Mouse (Mus musculus) adrenal gland, postnatal 36 days (tissue): ENCODE measurements around the gene Bcl7c. TPM values are rescaled to one million over a fixed set of nuclear protein-coding genes. Genes with fewer than 3 reads are reported as not detected.
"Not testable (repeated sequence)": the region's sequence is repeated elsewhere in the genome, so short reads cannot be mapped to it uniquely, and the experiment has no call there.

Experiments
- DNase-seq, 2 experiments: peaks; one replicate each; pipeline ENCODE4 v3.0.0; 2021; ENCODE audit warnings: mixed read lengths in 1 of 2
- microRNA-seq: library from miRNA; unstranded; fragments of <30 nt; microRNA quantifications from one replicate; pipeline ENCODE4 v1.2.0, GENCODE M21; 2021
- total RNA-seq, 2 experiments: library from RNA; stranded (reverse); gene quantifications; 2 replicates each; pipeline ENCODE4 v1.2.3; 2021

The Bcl7c gene
- total RNA-seq, 2 experiments from 2014 or later: 63.6 to 103 TPM

DNA sequence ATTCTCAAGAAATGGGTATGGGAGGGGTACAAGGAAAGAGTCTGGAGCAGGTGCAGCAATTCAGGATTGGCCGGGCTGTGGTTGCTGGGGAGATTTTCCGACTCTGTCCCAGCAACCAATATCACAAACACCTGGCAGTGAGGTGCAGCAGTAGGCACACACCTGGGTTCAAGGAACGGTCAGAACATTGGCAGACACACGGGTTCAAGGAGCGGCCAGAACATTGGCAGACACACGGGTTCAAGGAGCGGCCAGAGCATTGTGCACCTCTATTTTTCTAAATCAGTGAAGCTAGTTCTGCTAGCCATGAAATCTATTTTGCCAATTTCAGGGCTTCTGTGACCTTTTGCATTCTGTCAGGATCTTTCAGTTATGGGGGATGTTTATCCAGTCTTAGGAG lies 61.2 kb downstream of the Bcl7c start:
- DNase-seq: not testable (repeated sequence)

DNA sequence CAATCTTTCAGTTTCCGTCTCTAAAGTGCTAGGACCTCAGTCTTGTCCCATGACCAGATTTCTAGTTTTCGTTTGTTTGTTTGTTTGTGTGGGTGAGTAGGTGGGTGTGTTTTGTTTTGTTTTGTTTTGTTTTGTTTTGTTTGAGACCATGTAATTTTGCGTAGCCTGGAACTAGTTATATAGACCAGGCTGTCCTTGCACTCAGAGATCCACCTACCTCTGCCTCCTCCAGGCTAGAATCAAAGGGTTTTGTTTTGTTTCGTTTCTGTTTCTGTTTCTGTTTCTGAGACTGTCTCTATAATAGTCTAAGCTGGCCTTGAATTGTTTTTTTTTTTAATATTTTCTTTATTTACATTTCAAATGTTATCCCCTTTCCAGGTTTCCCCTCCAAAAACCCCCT lies 62.4 kb downstream of the Bcl7c start:
- DNase-seq: no peak

DNA sequence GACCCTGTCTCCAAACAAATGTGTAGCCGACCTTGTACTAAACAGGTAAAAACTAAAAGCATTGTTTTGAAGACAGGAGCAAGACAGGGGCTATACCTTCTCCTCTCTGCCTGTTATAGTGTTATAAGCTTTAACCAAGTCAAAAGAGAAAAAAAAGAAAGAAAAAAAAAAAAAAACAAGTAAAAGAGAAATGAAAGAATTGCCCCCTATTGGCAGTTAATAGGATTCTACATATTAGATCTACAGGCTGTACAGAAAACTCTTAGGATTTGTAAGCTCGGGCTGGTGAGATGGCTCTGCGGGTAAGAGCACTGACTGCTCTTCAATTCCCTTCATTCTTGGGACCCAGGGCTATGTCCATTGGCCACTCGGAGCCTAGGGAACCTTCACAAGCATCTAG lies 66.5 kb downstream of the Bcl7c start:
- DNase-seq: no peak

DNA sequence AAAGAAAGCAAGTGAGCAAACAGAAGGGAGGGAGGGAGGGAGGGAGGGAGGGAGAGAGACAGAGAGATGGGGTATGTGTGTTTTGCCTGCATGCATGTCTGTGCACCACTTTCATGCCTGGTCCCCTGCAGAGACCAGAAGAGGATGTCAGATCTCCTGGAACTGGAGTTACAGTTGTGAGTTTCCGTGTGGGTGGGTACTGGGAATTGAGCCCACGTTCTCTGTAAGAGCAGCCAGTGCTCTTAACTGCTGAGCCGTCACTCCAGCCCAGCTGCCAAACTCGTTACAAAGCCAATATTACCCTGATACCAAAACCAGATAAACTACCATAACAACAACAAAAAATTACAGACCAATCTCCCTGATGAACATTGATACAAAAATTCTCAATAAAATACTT lies 67.5 kb downstream of the Bcl7c start:
- no peak for DNase-seq

DNA sequence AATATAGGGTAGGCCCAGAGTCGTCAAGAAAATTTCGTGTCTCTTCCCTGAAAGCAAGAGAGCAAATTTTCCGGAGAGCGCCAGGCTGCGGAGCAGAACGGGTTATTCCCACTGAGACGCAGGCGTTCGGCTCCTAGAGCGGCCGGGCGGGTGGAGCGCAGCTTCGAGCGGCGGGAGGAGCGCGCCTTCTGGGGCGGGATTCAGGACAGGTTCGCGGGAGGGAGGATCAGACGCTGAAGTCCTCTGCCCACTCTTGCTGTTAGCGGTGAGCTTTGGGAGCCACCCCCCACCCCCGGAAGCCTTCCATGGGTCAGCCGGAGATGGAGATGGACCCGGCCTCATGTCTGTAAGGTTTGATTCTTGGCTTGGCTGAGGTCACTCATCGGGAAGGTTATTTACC lies 71.8 kb downstream of the Bcl7c start:
- DNase-seq: peak; percentile 89 to 92

DNA sequence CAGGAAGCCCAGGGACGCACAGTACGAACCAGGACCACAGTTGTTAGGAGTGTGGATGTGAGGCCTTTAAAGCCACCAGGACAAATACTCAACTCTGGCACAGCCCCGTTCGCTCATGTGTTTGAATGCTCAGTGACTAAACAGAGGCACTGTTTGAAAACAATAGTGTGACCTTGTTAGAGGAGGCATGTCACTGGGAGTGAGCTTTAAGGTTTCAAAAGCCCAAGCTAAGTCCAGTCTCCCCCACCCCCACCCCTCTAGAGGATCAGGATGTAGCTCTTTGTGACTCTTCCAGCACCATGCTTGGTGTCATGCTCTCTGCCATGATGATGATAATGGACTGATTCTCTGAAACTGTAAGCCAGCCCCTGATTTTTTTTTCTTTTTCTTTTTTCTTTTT lies 77.3 kb downstream of the Bcl7c start:
- DNase-seq: no peak

DNA sequence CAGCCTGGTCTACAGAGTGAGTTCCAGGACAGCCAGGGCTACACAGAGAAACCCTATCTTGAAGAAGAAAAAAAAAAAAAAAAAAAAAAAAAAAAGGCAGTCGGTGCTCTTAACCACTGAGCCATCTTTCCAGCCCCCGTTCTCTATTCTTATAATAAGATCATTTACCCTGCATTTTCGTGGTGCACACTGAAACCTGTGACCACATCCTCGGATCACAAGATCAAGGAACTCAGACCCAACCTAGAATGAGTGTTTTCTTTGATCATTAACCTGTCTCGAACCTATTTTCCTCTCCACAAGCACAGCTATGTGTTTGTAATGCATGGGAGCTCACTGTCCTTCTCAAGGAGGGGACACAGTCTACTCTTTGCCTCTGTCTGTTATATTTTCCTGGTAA lies 80.1 kb downstream of the Bcl7c start:
- no peak for DNase-seq

DNA sequence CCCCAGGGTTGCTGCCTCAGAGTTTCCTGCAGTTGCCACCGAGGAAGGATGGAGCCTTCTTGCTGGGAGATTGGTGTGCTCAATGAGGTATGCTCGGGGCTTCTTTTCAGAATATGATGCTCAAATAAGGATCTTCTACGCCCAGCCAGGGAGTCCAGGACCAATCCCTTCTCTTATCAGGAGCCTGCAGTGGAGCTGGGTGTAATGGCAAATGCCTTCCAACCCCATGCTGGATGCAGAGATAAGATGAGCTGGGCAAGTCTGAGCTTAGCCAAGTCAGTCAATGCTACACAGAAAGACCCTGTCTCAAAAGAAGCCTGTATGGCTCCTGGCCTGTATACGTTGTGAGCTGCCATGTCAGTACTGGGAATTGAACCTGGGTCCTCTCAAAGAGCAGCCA lies 82.3 kb downstream of the Bcl7c start:
- DNase-seq: no peak

DNA sequence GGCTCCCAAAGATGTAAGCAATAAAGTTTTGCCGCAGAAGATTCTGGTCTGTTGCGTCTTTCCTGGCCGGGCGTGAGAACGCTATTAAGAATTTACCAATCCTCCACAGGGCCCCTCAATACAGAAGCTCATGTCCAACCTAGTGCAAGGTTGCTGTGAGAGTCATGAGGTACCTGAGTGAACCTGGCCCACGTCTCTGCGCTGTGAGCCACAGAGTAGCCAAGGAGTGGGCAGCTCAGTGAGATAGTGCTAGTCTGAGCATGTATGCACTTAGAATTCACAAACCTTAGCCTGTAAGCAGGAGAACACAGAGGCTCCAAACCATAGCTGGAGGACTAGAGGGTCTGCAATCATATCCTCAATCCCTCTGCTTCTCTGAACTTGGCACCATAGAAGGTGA lies 82.7 kb downstream of the Bcl7c start:
- DNase-seq: no peak

DNA sequence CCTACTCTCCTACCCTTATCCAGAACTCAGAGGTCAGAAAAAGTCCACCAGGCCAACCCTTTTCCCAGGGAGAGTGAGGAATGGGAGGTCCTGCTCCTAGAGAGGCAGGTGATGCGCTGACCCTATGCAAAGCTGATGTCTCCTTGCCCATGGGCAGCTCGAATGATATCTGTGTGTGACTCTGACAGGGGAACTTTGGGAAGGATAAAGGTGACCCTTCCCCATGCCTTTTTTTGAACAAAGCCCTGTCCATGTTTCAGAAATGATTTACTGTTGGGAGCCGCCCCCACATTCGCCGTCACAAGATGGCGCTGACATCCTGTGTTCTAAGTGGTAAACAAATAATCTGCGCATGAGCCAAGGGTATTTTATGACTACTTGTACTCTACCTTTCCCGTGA lies 90.3 kb downstream of the Bcl7c start:
- DNase-seq: not testable (repeated sequence)

DNA sequence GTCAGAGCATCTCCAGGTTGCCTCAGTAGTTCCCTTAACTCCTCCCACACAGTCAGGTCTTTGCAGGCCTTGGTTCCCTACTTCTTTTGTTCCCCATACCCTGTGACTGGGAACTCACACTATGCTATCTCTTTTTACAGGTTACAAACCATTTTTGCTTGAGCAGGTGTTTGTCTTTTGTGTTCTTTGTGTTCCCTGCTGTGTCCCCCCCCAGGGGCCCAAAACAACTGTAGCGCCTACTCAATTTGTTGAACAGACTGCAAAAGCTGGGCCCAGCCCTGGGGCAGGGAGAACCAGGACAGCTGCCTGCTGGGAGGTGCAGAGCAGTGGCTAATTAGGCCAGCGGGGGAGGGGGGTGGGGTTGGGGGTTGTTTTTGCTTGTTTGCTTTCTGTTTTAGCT lies 90.8 kb downstream of the Bcl7c start:
- DNase-seq: no peak

DNA sequence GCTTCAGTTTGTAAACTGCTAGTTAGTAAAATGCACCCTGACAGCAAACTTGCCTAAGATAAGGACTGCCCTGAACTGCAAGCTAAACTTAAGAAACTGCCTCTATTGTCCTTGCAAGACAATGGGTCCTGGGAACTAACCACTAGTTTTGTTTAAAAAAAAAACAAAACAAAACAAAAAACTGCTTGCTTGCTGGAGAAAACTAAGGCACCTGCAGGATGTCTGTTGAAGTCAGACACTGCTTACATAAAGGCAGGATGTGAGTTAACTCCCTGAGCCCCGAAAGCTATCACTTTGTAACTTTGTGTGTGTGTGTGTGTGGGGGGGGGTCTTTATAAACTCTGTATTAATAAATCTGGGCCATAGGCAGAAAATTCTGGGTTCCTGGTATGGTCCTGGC lies 91.9 kb downstream of the Bcl7c start:
- no peak for DNase-seq

DNA sequence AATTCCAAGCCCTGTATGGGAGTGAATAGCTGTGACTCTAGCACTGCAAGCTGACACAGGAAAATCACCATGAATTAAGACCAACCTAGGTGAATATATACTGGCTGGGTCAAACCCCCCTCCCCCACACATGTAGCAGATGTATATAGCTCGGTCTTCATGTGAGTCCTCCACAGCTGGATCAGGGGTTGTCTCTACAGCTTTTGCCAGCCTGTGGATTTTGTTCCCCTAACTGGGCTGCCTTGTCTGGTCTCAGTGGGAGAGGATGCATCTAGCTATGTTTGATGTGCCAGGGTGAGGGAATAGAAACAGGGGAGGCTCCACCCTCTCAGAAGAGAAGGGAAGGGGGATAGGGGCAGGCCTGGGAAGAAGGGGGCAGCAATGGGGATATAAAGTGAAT lies 92.4 kb downstream of the Bcl7c start:
- DNase-seq: no peak

DNA sequence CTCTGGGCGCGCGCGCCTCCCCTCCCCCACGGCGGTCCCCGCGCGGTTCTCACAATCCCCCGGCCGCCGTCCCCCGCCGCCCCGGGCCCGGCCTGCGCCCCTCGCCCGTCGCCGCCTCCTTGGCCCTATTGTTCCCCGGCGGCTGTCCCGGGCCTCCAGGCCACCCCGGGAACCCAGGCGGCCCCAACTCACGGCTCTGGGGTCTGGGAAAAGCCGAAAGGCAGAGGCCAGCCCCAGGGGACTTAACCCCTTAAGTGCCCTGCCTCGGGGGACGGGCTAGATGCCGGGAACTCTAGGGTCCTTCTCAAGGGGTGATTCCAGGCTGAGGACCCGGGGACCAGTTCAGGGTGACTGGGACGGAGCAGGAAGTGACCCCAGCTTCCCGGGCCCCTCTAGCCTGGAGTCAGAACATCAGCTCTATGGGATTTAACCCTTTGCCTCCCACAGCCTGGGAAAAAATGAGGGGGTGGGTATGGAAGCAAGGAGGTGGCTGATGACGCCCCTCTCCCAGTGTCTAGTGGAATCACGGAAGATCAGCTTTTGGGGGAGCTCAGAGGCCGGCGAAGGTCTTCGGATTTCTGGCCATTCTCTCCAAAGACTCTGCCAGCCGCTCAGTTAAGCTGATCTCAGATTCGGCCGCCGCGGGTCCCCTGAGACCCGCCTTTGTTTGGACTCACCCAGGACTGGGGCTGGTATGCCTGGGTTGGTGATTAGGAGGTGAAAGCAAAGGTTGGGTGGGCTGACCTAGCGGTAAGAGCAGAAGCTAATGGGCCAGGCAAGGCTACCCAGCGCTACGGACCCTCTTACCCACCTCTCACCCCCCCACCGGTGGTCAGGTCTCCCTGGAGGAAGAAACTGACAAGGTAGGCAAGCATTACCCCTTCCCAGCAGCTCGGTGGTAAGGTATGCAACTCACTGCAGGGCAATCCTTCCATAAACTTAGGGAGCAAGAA lies 93.6 kb downstream of the Bcl7c start, which contains the start of gene Zfp629:
Gene Zfp629, minus strand, starts transcription at position 907 of the 953 bp plus-strand sequence.
- peak; percentile 70 to 81 for DNase-seq

DNA sequence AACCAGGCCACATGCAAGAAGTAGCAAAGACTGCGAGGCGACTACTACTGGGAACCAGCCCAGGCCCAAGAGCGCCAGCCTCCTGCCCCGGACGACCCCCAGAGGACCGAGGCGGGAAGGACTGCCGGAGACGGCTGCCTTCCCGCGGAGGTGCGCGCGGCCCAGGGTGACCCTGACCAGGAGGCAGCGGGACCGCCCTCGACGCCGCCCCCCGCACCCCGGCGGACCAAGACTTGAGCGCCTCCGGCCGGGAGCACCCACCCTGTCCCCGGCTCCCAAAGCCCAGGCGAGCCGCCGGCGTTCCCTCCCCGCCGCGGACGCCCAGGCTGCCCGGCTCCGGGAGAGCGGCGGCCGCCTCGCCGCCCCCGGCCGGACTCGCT lies 94.2 kb downstream of the Bcl7c start:
- peak; percentile 82 to 87 for DNase-seq

DNA sequence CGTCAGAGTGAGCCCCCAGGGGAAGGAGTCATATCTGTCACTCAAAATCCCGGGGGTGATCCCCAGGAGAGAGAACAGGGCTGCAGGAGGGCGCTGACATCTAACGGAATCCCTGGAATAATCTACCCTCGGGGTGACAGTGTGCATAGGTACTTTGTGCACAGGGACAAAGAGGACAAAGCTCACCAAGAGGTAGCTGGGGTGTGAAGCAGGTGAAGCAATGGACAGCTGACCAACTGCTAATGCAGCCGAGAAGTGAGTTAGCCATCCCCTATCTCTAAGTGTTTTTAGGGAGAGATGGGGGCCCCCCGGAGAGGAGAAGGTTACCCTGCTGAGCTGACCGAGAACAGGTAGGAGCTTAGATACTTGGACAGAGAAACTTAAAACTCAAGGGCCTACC lies 94.6 kb downstream of the Bcl7c start:
- DNase-seq: no peak

DNA sequence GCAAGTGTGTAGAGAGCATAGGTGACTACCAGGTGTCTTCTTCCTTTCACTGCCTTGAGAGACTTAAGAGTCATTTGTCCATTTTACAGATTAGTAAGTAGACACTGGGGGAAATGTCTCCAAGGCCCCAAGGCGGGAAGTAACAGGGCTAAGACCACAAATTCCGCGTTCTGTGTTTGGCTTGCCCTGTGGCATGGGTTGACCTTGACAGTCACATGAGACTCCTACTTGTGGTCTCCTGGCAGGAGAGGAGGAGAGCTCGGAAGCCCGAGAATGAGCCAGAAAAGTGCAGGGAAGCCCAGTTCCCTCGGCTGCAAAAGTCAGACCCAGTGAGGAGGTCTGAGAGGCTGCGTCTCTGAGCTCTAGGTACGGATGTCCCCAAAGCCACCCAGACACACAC lies 95.2 kb downstream of the Bcl7c start:
- peak in 1 of 2 experiments; percentile 33 for DNase-seq

DNA sequence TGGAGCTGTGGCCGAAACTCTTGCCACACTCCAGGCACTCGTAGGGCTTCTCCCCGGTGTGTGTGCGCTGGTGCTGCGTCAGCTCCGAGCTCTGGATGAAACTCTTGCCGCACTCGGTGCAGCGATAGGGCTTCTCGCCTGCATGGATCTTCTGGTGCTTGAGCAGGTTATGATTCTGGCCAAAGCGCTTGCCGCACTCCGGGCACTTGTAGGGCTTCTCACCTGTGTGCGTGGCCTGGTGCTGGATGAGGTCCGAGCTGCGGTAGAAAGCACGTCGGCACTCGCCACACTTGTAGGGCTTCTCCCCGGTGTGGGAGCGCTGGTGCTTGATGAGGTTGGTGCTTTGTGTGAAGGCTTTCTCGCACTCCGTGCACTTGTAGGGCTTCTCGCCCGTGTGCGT lies 97.2 kb downstream of the Bcl7c start:
- DNase-seq: no peak

Small RNA genes within 50 kb of the gene (microRNA-seq; reads per million reads assigned to microRNA genes)
- not detected for gene Mir762

Other genes with a start within 250 kb of the Bcl7c start
- gene Prr14, start 249.3 kb downstream of the Bcl7c start, total RNA-seq: 10 to 100 TPM; 44.3 to 48.3 TPM
- 10 to 100 TPM; 56.5 to 66.7 TPM for gene Fbrs, start 229.7 kb downstream of the Bcl7c start, total RNA-seq
- gene Srcap, start 196.9 kb downstream of the Bcl7c start, total RNA-seq: 10 to 100 TPM; 83.6 to 95.9 TPM
- gene Gm42715, start 189.3 kb downstream of the Bcl7c start, total RNA-seq: 10 to 100 TPM; 19.6 to 20.2 TPM
- not detected for gene Tmem265, start 147.5 kb downstream of the Bcl7c start, total RNA-seq
- 10 to 100 TPM; 35.4 to 43.1 TPM for gene Phkg2, start 135.6 kb downstream of the Bcl7c start, total RNA-seq
- gene Ccdc189, start 120.3 kb downstream of the Bcl7c start, total RNA-seq: 1 to 10 TPM; 7.0 to 7.8 TPM
- 10 to 100 TPM; 55.8 to 60.8 TPM for gene Rnf40, start 120.2 kb downstream of the Bcl7c start, total RNA-seq
- 10 to 100 TPM; 19.7 to 20.6 TPM for gene Zfp629, start 93.1 kb downstream of the Bcl7c start, total RNA-seq
- gene Ctf1, start 3.8 kb upstream of the Bcl7c start, total RNA-seq: 1 to 10 TPM; 3.2 to 4.2 TPM
- not detected for gene Ctf2, start 23.2 kb upstream of the Bcl7c start, total RNA-seq
- 10 to 100 TPM; 13.1 to 13.7 TPM for gene Fbxl19, start 35.6 kb upstream of the Bcl7c start, total RNA-seq
- 10 to 100 TPM; 27.7 to 36.3 TPM for gene Orai3, start 60.9 kb upstream of the Bcl7c start, total RNA-seq
- gene Setd1a, start 67.7 kb upstream of the Bcl7c start, total RNA-seq: 10 to 100 TPM; 36.0 TPM
- 1 to 10 TPM; 4.1 to 6.6 TPM for gene Gm49388, start 76.7 kb upstream of the Bcl7c start, total RNA-seq
- gene Hsd3b7, start 91.7 kb upstream of the Bcl7c start, total RNA-seq: 10 to 100 TPM; 30.0 to 53.3 TPM
- gene Stx4a, start 115.4 kb upstream of the Bcl7c start, total RNA-seq: 100 to 1,000 TPM in 1 of 2 experiments, 10 to 100 TPM in 1; 92.5 to 108 TPM
- 1 to 10 TPM; 4.4 to 4.5 TPM for gene Stx1b, start 115.6 kb upstream of the Bcl7c start, total RNA-seq
- gene Zfp646, start 167.3 kb upstream of the Bcl7c start, total RNA-seq: 10 to 100 TPM; 30.0 to 31.2 TPM
- 1 to 10 TPM; 6.3 to 7.7 TPM for gene Zfp668, start 167.9 kb upstream of the Bcl7c start, total RNA-seq
- gene Prss53, start 182.0 kb upstream of the Bcl7c start, total RNA-seq: 1 to 10 TPM in 1 of 2 experiments, under 1 TPM in 1; 0.49 to 1.7 TPM
- gene Gm21974, start 186.5 kb upstream of the Bcl7c start, total RNA-seq: not detected
- gene Vkorc1, start 186.7 kb upstream of the Bcl7c start, total RNA-seq: 10 to 100 TPM; 61.5 to 65.8 TPM
- gene Bckdk, start 195.1 kb upstream of the Bcl7c start, total RNA-seq: 100 to 1,000 TPM; 101 to 115 TPM
- 10 to 100 TPM; 25.9 to 27.9 TPM for gene Kat8, start 203.6 kb upstream of the Bcl7c start, total RNA-seq
- not detected for gene Prss8, start 221.2 kb upstream of the Bcl7c start, total RNA-seq
- 10 to 100 TPM in 1 of 2 experiments, 1 to 10 TPM in 1; 6.7 to 10.7 TPM for gene Prss36, start 237.8 kb upstream of the Bcl7c start, total RNA-seq